Mouse (Mus musculus): Measurements from ENCODE around the gene Col4a2. TPM values are rescaled to one million over a fixed set of nuclear protein-coding genes. Genes with fewer than 3 reads are reported as not detected.

Gene Col4a2
- polyA plus RNA-seq, 1 experiment, result 8.4 TPM

GRCm38 (mm10) chr8:11273506-11274158 lies 39.0 kb upstream of the Col4a2 start:
- TF ChIP-seq POLR2A (IDR thresholded peaks at IDR 0.05; ENCODE audit: control insufficient read depth, low read depth, low read length), result no peak
- TF ChIP-seq CTCF (IDR thresholded peaks at IDR 0.05; ENCODE audit: control insufficient read depth, insufficient read depth, insufficient replicate concordance, low read depth, low read length), result no peak
- Histone ChIP-seq H3K27ac (ENCODE audit: control insufficient read depth, insufficient read depth, low read depth, low read length) (no peak overlapping the region), H3K4me3 (ENCODE audit: control insufficient read depth, low read depth, low read length) (no peak overlapping the region), H3K4me1 (ENCODE audit: control insufficient read depth, insufficient read depth, low read length) (peaks cover 8% of the 10 kb centered on the region), H3K36me3 (ENCODE audit: control insufficient read depth, insufficient read depth, low read length) (no peaks in the 10 kb centered on the region), H3K27me3 (ENCODE audit: control insufficient read depth, insufficient read depth, low read length) (no peaks in the 10 kb centered on the region)

GRCm38 (mm10) chr8:11274415-11274814 lies 38.2 kb upstream of the Col4a2 start:
- peaks cover 3% of the 10 kb centered on the region for H3K4me1 ChIP-seq (ENCODE audit: control insufficient read depth, insufficient read depth, low read length)
- H3K27me3 ChIP-seq (ENCODE audit: control insufficient read depth, insufficient read depth, low read length), result no peaks in the 10 kb centered on the region
- no peak overlapping the region for H3K27ac ChIP-seq (ENCODE audit: control insufficient read depth, insufficient read depth, low read depth, low read length)
- H3K36me3 ChIP-seq (ENCODE audit: control insufficient read depth, insufficient read depth, low read length), result no peaks in the 10 kb centered on the region
- H3K4me3 ChIP-seq (ENCODE audit: control insufficient read depth, low read depth, low read length), result no peak overlapping the region
- TF ChIP-seq POLR2A (IDR thresholded peaks at IDR 0.05; ENCODE audit: control insufficient read depth, low read depth, low read length) (no peak), CTCF (IDR thresholded peaks at IDR 0.05; ENCODE audit: control insufficient read depth, insufficient read depth, insufficient replicate concordance, low read depth, low read length) (no peak)

DNA sequence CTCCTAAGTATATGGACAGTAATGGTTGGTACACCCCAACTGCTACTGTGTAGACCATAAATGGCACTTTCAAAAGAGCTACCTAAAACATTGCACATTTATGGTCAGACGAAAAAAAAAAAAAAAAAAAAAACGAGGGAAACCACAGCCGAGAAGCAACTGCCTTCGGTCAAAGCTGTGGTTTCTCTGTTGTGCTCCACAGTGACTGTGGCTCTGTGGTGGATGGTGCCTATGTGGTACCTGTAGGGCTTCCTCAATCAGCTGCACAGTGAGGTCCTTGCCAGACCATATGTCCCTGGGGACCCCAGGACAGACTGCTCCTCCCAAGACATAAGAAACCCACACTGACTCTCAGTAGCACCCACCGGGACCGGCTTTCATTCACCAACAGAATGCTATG lies 36.3 kb upstream of the Col4a2 start:
- TF ChIP-seq CTCF (IDR thresholded peaks at IDR 0.05; ENCODE audit: control insufficient read depth, insufficient read depth, insufficient replicate concordance, low read depth, low read length) (no peak), POLR2A (IDR thresholded peaks at IDR 0.05; ENCODE audit: control insufficient read depth, low read depth, low read length) (no peak)
- Histone ChIP-seq H3K36me3 (ENCODE audit: control insufficient read depth, insufficient read depth, low read length) (no peaks in the 10 kb centered on the region), H3K4me1 (ENCODE audit: control insufficient read depth, insufficient read depth, low read length) (no peaks in the 10 kb centered on the region), H3K27ac (ENCODE audit: control insufficient read depth, insufficient read depth, low read depth, low read length) (no peak overlapping the region), H3K4me3 (ENCODE audit: control insufficient read depth, low read depth, low read length) (no peak overlapping the region), H3K27me3 (ENCODE audit: control insufficient read depth, insufficient read depth, low read length) (no peaks in the 10 kb centered on the region)

DNA sequence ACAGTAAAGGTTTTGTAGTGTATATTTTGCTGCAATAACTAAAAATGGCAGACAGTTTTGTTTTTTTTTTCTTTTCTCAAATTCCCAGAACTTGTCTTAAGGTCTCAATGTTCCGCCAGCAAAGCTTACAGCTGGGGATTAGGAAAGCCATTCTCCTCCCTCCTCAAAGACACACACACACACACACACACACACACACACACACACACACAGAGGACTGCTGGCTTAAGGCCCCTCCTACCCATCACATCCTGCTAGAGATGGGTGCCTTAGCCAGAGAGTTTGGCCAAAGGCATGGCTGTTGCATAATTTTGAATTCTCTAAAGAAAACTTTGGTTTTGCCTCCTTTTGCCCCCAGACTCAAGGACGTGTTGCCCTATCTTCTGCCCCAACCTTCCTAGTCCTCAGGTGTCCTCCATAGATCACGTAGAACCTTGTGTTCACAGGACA lies 35.0 kb upstream of the Col4a2 start:
- no peaks in the 10 kb centered on the region for H3K27me3 ChIP-seq (ENCODE audit: control insufficient read depth, insufficient read depth, low read length)
- TF ChIP-seq POLR2A (IDR thresholded peaks at IDR 0.05; ENCODE audit: control insufficient read depth, low read depth, low read length), result no peak
- no peak for TF ChIP-seq CTCF (IDR thresholded peaks at IDR 0.05; ENCODE audit: control insufficient read depth, insufficient read depth, insufficient replicate concordance, low read depth, low read length)
- H3K27ac ChIP-seq (ENCODE audit: control insufficient read depth, insufficient read depth, low read depth, low read length), result peak overlapping the region; percentile 28; the same call in 1 of the 2 replicates
- no peaks in the 10 kb centered on the region for H3K36me3 ChIP-seq (ENCODE audit: control insufficient read depth, insufficient read depth, low read length)
- no peak overlapping the region for H3K4me3 ChIP-seq (ENCODE audit: control insufficient read depth, low read depth, low read length)
- no peaks in the 10 kb centered on the region for H3K4me1 ChIP-seq (ENCODE audit: control insufficient read depth, insufficient read depth, low read length)

DNA sequence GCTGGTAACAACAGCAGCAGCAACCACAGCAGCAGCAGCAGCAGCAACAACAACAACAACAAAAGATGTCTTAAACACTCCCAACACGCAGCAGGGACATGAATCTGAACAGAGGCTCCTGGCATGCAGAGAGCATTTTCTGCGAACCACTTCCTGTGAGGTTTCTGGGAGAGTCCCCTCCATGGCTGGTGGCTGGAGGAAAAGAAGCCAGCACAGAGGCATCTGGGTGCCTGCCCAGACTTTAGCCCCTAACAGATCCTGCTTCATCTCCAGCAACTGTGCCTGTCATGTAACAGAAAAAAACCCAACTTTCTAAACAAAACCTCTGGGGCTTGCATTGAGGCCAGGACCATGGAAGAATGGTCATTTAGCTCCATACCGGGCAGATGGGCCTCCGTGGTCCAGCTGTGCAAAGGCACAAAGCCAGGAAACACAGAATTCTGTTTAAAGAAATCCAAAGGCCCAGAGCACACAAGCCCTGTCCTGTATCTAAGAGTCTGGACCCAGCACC lies 34.4 kb upstream of the Col4a2 start:
- TF ChIP-seq POLR2A (IDR thresholded peaks at IDR 0.05; ENCODE audit: control insufficient read depth, low read depth, low read length), result no peak
- H3K36me3 ChIP-seq (ENCODE audit: control insufficient read depth, insufficient read depth, low read length), result no peaks in the 10 kb centered on the region
- no peak overlapping the region for H3K4me3 ChIP-seq (ENCODE audit: control insufficient read depth, low read depth, low read length)
- peak overlapping the region; percentile 28 for H3K27ac ChIP-seq (ENCODE audit: control insufficient read depth, insufficient read depth, low read depth, low read length)
- no peaks in the 10 kb centered on the region for H3K4me1 ChIP-seq (ENCODE audit: control insufficient read depth, insufficient read depth, low read length)
- H3K27me3 ChIP-seq (ENCODE audit: control insufficient read depth, insufficient read depth, low read length), result no peaks in the 10 kb centered on the region

- H3K4me1 ChIP-seq (ENCODE audit: control insufficient read depth, insufficient read depth, low read length), result no peaks in the 10 kb centered on the region; the same call in 1 of the 2 replicates
- no peak overlapping the region for H3K4me3 ChIP-seq (ENCODE audit: control insufficient read depth, low read depth, low read length)
These were observed 33.2 kb upstream of the Col4a2 start for GRCm38 (mm10) chr8:11279296-11279826.

GRCm38 (mm10) chr8:11280721-11281268 lies 31.8 kb upstream of the Col4a2 start:
- Histone ChIP-seq H3K4me3 (ENCODE audit: control insufficient read depth, low read depth, low read length) (no peak overlapping the region), H3K36me3 (ENCODE audit: control insufficient read depth, insufficient read depth, low read length) (no peaks in the 10 kb centered on the region), H3K4me1 (ENCODE audit: control insufficient read depth, insufficient read depth, low read length) (no peaks in the 10 kb centered on the region; the same call in 1 of the 2 replicates), H3K27ac (ENCODE audit: control insufficient read depth, insufficient read depth, low read depth, low read length) (no peak overlapping the region), H3K27me3 (ENCODE audit: control insufficient read depth, insufficient read depth, low read length) (no peaks in the 10 kb centered on the region)
- no peak for TF ChIP-seq POLR2A (IDR thresholded peaks at IDR 0.05; ENCODE audit: control insufficient read depth, low read depth, low read length)
- TF ChIP-seq CTCF (IDR thresholded peaks at IDR 0.05; ENCODE audit: control insufficient read depth, insufficient read depth, insufficient replicate concordance, low read depth, low read length), result no peak

More at GRCm38 (mm10) chr8:11279296-11279826, 33.2 kb upstream of the Col4a2 start:
- Histone ChIP-seq H3K36me3 (ENCODE audit: control insufficient read depth, insufficient read depth, low read length) (no peaks in the 10 kb centered on the region), H3K27me3 (ENCODE audit: control insufficient read depth, insufficient read depth, low read length) (no peaks in the 10 kb centered on the region), H3K27ac (ENCODE audit: control insufficient read depth, insufficient read depth, low read depth, low read length) (no peak overlapping the region)
- no peak for TF ChIP-seq POLR2A (IDR thresholded peaks at IDR 0.05; ENCODE audit: control insufficient read depth, low read depth, low read length)
- TF ChIP-seq CTCF (IDR thresholded peaks at IDR 0.05; ENCODE audit: control insufficient read depth, insufficient read depth, insufficient replicate concordance, low read depth, low read length), result no peak
